Mouse (Mus musculus) cerebellum, postnatal 36 days (tissue): Measurements from ENCODE around the gene S100a4.
A peak's percentile ranks its signal among the peaks of the same experiment; 100 is the strongest.

Experiments
- DNase-seq, 2 experiments: peaks; one replicate each; pipeline ENCODE4 v3.0.0; 2021 to 2022; ENCODE audit warnings: mixed read lengths in 2 of 2

The S100a4 gene

GRCm38 (mm10) chr3:90627366-90627765 is 23.8 kb downstream of the S100a4 start:
- DNase-seq = no peak

- DNase-seq = no peak
These were observed 24.2 kb downstream of the S100a4 start for GRCm38 (mm10) chr3:90627807-90628206.

- no peak for DNase-seq
These were observed 25.7 kb downstream of the S100a4 start for GRCm38 (mm10) chr3:90629298-90629697.

- DNase-seq = no peak
These were observed 28.4 kb downstream of the S100a4 start for GRCm38 (mm10) chr3:90631984-90632383.

- DNase-seq = no peak
These were observed 35.1 kb downstream of the S100a4 start for GRCm38 (mm10) chr3:90638511-90639275.

GRCm38 (mm10) chr3:90639511-90640154 is 36.1 kb downstream of the S100a4 start:
- peak in 1 of 2 experiments; percentile 6 for DNase-seq

GRCm38 (mm10) chr3:90640981-90641380 is 37.4 kb downstream of the S100a4 start:
- no peak for DNase-seq

GRCm38 (mm10) chr3:90644220-90644619 is 40.6 kb downstream of the S100a4 start:
- peak in 1 of 2 experiments; percentile 15 for DNase-seq

- no peak for DNase-seq
These were observed 43.7 kb downstream of the S100a4 start for GRCm38 (mm10) chr3:90647291-90647690.

GRCm38 (mm10) chr3:90648981-90649380 is 45.4 kb downstream of the S100a4 start:
- DNase-seq = no peak

- DNase-seq = no peak
These were observed 46.3 kb downstream of the S100a4 start for GRCm38 (mm10) chr3:90649832-90650231.

GRCm38 (mm10) chr3:90652878-90653508 is 49.4 kb downstream of the S100a4 start:
- peak; percentile 62 to 76 for DNase-seq

- DNase-seq = no peak
These were observed 50.1 kb downstream of the S100a4 start, which contains the start of gene S100a7a for GRCm38 (mm10) chr3:90653717-90654116. Gene S100a7a, plus strand, starts transcription at chr3:90654017.
